Mouse (Mus musculus) olfactory bulb, adult 2 months (tissue): ENCODE measurements around the gene Best3.

Experiments
- CTCF ChIP-seq: fragments of 200-500 bp; IDR thresholded peaks from 2 replicates; pipeline ENCODE4 v1.5.1; 2012; ENCODE audit warnings: low read depth, mild to moderate bottlenecking, low read length, moderate library complexity; ENCODE audit not compliant: insufficient read depth
- POLR2A ChIP-seq: fragments of 200-500 bp; IDR thresholded peaks from 2 replicates; pipeline ENCODE4 v1.6.1; 2012; ENCODE audit warnings: mild to moderate bottlenecking, low read depth, low read length, moderate library complexity; ENCODE audit not compliant: insufficient read depth

DNA sequence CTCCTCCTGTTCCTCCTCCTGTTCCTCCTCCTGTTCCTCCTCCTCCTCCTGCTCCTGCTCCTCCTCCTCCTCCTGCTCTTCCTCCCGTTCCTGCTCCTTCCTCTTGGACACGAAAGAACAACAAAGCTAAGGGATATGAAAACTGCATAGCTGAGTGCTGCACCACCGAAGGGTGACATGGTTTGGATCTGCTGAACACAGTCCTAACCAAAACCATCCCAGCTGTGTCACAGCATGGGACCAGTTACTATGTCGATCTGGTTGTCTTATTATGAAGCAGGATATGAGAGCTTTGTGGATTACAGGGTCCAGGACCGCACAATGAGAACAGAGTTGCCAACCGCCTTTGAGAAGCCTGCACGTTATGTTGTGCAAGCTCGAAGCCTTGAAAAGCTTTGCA lies 40.1 kb downstream of the Best3 start:
- TF ChIP-seq POLR2A = no peak
- TF ChIP-seq CTCF = no peak
